Mouse (Mus musculus) ES-E14 (cell line): ENCODE results near the gene H1foo.

Source experiments
- HCFC1 ChIP-seq: IDR thresholded peaks from 2 replicates; pipeline ENCODE4 v1.6.1; 2012; ENCODE audit warnings: low read length, inconsistent platforms, borderline replicate concordance; ENCODE audit not compliant: insufficient read depth
- MAFK ChIP-seq: IDR thresholded peaks from 2 replicates; pipeline ENCODE4 v1.6.1; 2014; ENCODE audit warnings: mild to moderate bottlenecking, low read depth, low read length, inconsistent platforms; ENCODE audit not compliant: insufficient read depth
- ZC3H11A ChIP-seq: IDR thresholded peaks from 2 replicates; pipeline ENCODE4 v1.6.1; 2012; ENCODE audit warnings: low read depth, mild to moderate bottlenecking, inconsistent platforms, low read length, borderline replicate concordance

DNA sequence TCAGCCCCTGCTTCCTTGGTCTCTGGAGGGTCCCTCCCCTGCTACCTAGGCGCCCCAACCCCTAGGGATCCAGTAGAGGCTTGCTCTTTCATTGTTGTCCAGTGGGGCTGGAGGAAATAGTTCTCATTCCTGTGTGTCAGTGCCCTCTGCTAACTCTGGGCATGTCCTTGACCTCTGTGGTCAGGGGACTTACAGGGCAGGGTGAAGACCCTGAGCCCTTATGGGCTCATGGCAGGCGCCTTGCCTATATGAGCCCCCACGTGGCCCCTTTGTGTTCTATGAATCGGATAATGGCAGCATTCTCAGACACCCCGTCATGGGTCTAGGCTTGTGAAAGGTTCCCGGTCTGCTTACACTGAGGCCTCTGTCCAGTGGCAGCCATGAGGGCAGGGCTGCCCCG lies 54.0 kb downstream of the H1foo start:
- TF ChIP-seq ZC3H11A (no peak), MAFK (no peak), HCFC1 (no peak)
